Mouse (Mus musculus): ENCODE measurements at regions not wholly inside any gene's neighbourhood (a gene's known extent, or its start where the extent isn't known, plus 50 kb on each side); places are given as distances from the start of the nearest gene placed in this dataset.

GRCm38 (mm10) chr13:52155588-52156086, 309.2 kb downstream of the Gadd45g start:
- no peaks in the 10 kb centered on the region for H3K9me3 ChIP-seq (ENCODE audit: control insufficient read depth, low read length)
- no peak overlapping the region for H3K4me2 ChIP-seq (replicated peaks)
- no peaks in the 10 kb centered on the region for H3K36me3 ChIP-seq (replicated peaks; ENCODE audit: control insufficient read depth, insufficient read depth)
- peaks cover 20% of the 10 kb centered on the region for H3K4me1 ChIP-seq (replicated peaks; ENCODE audit: control insufficient read depth, insufficient read depth, low read length)
- H3K27ac ChIP-seq: no peak overlapping the region
- H3K4me3 ChIP-seq (replicated peaks; ENCODE audit: low read length): no peak overlapping the region
- ATAC-seq (ENCODE audit: low FRiP score) (no peak), DNase-seq (ENCODE audit: low spot score) (no peak)
- 80% methylated on average over 8 of the region's 8 CpGs for WGBS
- H3K9ac ChIP-seq: no peak overlapping the region
- H3K27me3 ChIP-seq (ENCODE audit: control insufficient read depth, insufficient read depth, low read length): no peaks in the 10 kb centered on the region

- Histone ChIP-seq H3K36me3 (replicated peaks; ENCODE audit: control insufficient read depth, insufficient read depth) (no peaks in the 10 kb centered on the region), H3K9me3 (ENCODE audit: control insufficient read depth, low read length) (no peaks in the 10 kb centered on the region), H3K4me2 (replicated peaks) (no peak overlapping the region), H3K4me3 (replicated peaks; ENCODE audit: low read length) (no peak overlapping the region), H3K27ac (no peak overlapping the region), H3K9ac (no peak overlapping the region), H3K4me1 (replicated peaks; ENCODE audit: control insufficient read depth, insufficient read depth, low read length) (no peaks in the 10 kb centered on the region), H3K27me3 (ENCODE audit: control insufficient read depth, insufficient read depth, low read length) (no peaks in the 10 kb centered on the region)
- no peak for DNase-seq (ENCODE audit: low spot score)
- no peak for ATAC-seq (ENCODE audit: low FRiP score)
- WGBS: 81% methylated on average over 7 of the region's 7 CpGs
These were observed 316.2 kb downstream of the Gadd45g start for GRCm38 (mm10) chr13:52162676-52163075.

GRCm38 (mm10) chr13:52165531-52165930, 319.1 kb downstream of the Gadd45g start:
- no peak for ATAC-seq (ENCODE audit: low FRiP score)
- Histone ChIP-seq H3K27me3 (ENCODE audit: control insufficient read depth, insufficient read depth, low read length) (no peaks in the 10 kb centered on the region), H3K36me3 (replicated peaks; ENCODE audit: control insufficient read depth, insufficient read depth) (no peaks in the 10 kb centered on the region), H3K9me3 (ENCODE audit: control insufficient read depth, low read length) (no peaks in the 10 kb centered on the region), H3K4me2 (replicated peaks) (no peak overlapping the region), H3K9ac (no peak overlapping the region), H3K4me3 (replicated peaks; ENCODE audit: low read length) (no peak overlapping the region), H3K27ac (no peak overlapping the region), H3K4me1 (replicated peaks; ENCODE audit: control insufficient read depth, insufficient read depth, low read length) (no peaks in the 10 kb centered on the region)
- 94% methylated on average over 1 of the region's 1 CpGs for WGBS
- DNase-seq (ENCODE audit: low spot score): no peak

DNA sequence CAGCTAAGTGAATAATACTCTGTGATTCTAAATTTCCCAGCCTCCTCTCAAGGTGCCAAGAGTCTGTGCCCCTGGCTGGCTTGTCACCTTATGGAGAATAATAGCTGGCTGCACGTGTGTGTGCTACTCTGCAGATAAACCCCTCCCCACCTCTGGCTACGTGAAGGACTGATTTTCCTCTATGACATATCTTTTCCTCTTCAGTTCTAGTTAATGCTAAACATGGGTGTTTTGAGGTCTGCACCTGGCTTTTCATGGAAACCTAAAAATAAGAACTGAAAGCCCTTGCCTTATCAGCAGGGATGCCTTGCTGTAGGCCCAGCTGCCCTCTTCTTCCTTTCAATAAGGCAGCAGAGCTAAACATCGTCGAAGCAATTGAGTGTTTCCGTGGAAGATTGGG, 321.5 kb downstream of the Gadd45g start:
- no peak overlapping the region for H3K27ac ChIP-seq
- no peak overlapping the region for H3K4me2 ChIP-seq (replicated peaks)
- no peaks in the 10 kb centered on the region for H3K4me1 ChIP-seq (replicated peaks; ENCODE audit: control insufficient read depth, insufficient read depth, low read length)
- WGBS: 77% methylated on average over 5 of the region's 5 CpGs
- no peaks in the 10 kb centered on the region for H3K27me3 ChIP-seq (ENCODE audit: control insufficient read depth, insufficient read depth, low read length)
- no peak overlapping the region for H3K9ac ChIP-seq
- DNase-seq (ENCODE audit: low spot score) (no peak), ATAC-seq (ENCODE audit: low FRiP score) (no peak)
- H3K36me3 ChIP-seq (replicated peaks; ENCODE audit: control insufficient read depth, insufficient read depth): no peaks in the 10 kb centered on the region
- no peaks in the 10 kb centered on the region for H3K9me3 ChIP-seq (ENCODE audit: control insufficient read depth, low read length)
- no peak overlapping the region for H3K4me3 ChIP-seq (replicated peaks; ENCODE audit: low read length)

DNA sequence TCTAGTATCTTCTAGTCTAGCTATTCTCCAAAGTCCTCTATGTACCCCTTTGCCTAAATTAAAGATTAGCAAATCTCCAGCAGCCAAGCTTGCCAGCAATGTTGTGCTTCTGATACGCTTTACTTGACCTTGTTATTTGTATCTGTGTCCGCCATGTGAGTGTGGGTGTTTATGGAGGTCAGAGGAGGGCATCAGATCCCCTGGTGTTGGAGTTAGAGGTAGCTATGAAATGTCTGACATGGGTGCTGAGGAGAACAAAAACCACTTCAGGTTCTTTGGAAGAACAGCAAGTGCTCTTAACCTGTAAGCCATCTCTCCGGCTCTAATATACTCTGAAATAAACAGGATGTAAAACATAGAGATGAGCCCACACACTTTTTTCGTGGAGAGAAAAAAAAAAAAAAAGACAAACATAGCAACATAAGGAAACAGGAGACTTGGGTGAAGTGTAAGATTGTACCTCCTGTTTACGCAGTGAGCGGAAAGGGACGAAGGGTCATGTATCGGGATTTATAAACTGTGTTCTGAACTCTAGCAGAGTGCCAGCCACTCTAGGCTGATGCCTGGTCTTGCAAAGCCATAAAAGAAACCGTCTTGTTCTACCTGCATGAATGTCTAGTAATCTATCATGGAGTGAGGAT, 326.3 kb downstream of the Gadd45g start:
- Histone ChIP-seq H3K9me3 (ENCODE audit: control insufficient read depth, low read length) (no peaks in the 10 kb centered on the region), H3K36me3 (replicated peaks; ENCODE audit: control insufficient read depth, insufficient read depth) (no peaks in the 10 kb centered on the region), H3K27ac (no peak overlapping the region), H3K27me3 (ENCODE audit: control insufficient read depth, insufficient read depth, low read length) (no peaks in the 10 kb centered on the region), H3K4me1 (replicated peaks; ENCODE audit: control insufficient read depth, insufficient read depth, low read length) (no peaks in the 10 kb centered on the region), H3K4me2 (replicated peaks) (no peak overlapping the region), H3K9ac (no peak overlapping the region), H3K4me3 (replicated peaks; ENCODE audit: low read length) (no peak overlapping the region)
- no peak for ATAC-seq (ENCODE audit: low FRiP score)
- no peak for DNase-seq (ENCODE audit: low spot score)
- 88% methylated on average over 9 of the region's 9 CpGs for WGBS

GRCm38 (mm10) chr13:52175665-52176064, 329.2 kb downstream of the Gadd45g start:
- no peak for ATAC-seq (ENCODE audit: low FRiP score)
- H3K4me1 ChIP-seq (replicated peaks; ENCODE audit: control insufficient read depth, insufficient read depth, low read length): no peaks in the 10 kb centered on the region

DNA sequence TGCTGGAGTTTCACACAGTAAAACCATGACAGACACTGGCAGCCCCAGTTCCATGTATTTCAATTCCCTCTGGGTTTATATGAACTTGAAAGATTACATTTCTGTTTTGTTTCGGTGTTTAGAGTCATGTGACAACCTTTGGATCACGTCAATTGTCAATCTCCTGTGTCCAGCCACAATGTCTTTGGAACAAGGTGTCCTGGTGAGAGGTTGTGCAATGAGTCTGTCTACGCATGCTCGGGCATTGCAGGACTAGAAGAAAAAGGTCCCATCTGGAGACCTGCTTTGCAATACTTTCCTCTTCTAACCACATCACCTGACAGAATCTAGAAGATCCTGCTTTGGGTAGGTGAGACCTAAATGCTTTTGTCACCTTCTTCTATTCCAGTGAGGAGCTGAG, 333.5 kb downstream of the Gadd45g start:
- 86% methylated on average over 4 of the region's 4 CpGs for WGBS
- no peak overlapping the region for H3K27ac ChIP-seq
- no peak overlapping the region for H3K4me3 ChIP-seq (replicated peaks; ENCODE audit: low read length)
- no peaks in the 10 kb centered on the region for H3K9me3 ChIP-seq (ENCODE audit: control insufficient read depth, low read length)
- H3K4me2 ChIP-seq (replicated peaks): no peak overlapping the region
- ATAC-seq (ENCODE audit: low FRiP score): no peak
- H3K4me1 ChIP-seq (replicated peaks; ENCODE audit: control insufficient read depth, insufficient read depth, low read length): no peaks in the 10 kb centered on the region
- no peaks in the 10 kb centered on the region for H3K27me3 ChIP-seq (ENCODE audit: control insufficient read depth, insufficient read depth, low read length)
- H3K36me3 ChIP-seq (replicated peaks; ENCODE audit: control insufficient read depth, insufficient read depth): no peaks in the 10 kb centered on the region
- no peak for DNase-seq (ENCODE audit: low spot score)
- no peak overlapping the region for H3K9ac ChIP-seq

More at GRCm38 (mm10) chr13:52175665-52176064, 329.2 kb downstream of the Gadd45g start:
- H3K9ac ChIP-seq: no peak overlapping the region
- no peak overlapping the region for H3K4me3 ChIP-seq (replicated peaks; ENCODE audit: low read length)
- no peak overlapping the region for H3K4me2 ChIP-seq (replicated peaks)
- no peaks in the 10 kb centered on the region for H3K9me3 ChIP-seq (ENCODE audit: control insufficient read depth, low read length)
- no peaks in the 10 kb centered on the region for H3K27me3 ChIP-seq (ENCODE audit: control insufficient read depth, insufficient read depth, low read length)
- H3K27ac ChIP-seq: no peak overlapping the region
- no peaks in the 10 kb centered on the region for H3K36me3 ChIP-seq (replicated peaks; ENCODE audit: control insufficient read depth, insufficient read depth)
- DNase-seq (ENCODE audit: low spot score): no peak
- 76% methylated on average over 2 of the region's 2 CpGs for WGBS

DNA sequence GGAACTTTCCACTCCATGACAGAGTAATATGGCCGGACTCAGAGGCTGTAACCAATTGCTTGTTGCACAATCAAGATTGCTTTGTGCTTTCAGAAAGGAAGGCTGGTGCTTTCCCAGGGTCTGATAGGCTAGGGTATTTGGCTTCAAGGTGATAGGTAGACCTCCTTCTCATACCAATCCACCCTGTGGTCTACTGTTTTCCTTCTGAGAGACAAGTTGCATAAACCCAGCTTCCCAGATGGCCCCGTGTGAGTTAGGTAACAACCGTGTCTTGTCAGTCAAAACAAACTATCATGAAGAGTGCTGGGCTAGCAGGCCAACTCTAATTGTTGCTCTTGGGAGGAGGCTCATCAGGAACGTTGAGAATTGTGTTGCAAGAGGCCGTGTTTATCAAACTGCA, 337.2 kb downstream of the Gadd45g start:
- H3K9me3 ChIP-seq (ENCODE audit: control insufficient read depth, low read length): no peaks in the 10 kb centered on the region
- H3K4me3 ChIP-seq (replicated peaks; ENCODE audit: low read length): no peak overlapping the region
- H3K27me3 ChIP-seq (ENCODE audit: control insufficient read depth, insufficient read depth, low read length): no peaks in the 10 kb centered on the region
- ATAC-seq (ENCODE audit: low FRiP score): no peak
- WGBS: 78% methylated on average over 5 of the region's 5 CpGs
- no peaks in the 10 kb centered on the region for H3K36me3 ChIP-seq (replicated peaks; ENCODE audit: control insufficient read depth, insufficient read depth)
- H3K4me2 ChIP-seq (replicated peaks): no peak overlapping the region
- no peak overlapping the region for H3K9ac ChIP-seq
- H3K27ac ChIP-seq: no peak overlapping the region
- DNase-seq (ENCODE audit: low spot score): no peak
- peaks cover 5% of the 10 kb centered on the region; the same call in 1 of the 2 replicates for H3K4me1 ChIP-seq (replicated peaks; ENCODE audit: control insufficient read depth, insufficient read depth, low read length)

DNA sequence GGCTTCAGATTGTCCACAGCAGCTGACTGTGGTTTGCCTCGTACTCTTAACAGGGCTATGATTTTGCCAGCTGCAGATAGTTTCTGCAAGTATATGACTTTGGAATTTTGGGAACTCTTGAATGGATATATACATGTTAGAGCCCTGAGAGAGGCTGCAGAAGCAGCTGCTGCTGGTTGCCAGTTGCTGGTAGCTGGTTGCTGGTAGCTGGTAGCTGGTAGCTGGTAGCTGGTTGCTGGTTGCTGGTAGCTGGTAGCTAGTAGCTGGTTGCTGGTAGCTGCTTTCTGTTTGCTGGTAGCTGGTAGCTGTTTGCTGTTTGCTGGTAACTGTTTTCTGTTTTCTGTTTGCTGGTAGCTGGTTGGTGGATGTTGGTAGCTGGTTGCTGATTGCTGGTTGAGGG, 339.1 kb downstream of the Gadd45g start:
- DNase-seq (ENCODE audit: low spot score) (no peak), ATAC-seq (ENCODE audit: low FRiP score) (no peak)
- no peak overlapping the region for H3K4me2 ChIP-seq (replicated peaks)
- no peaks in the 10 kb centered on the region for H3K27me3 ChIP-seq (ENCODE audit: control insufficient read depth, insufficient read depth, low read length)
- no peaks in the 10 kb centered on the region for H3K36me3 ChIP-seq (replicated peaks; ENCODE audit: control insufficient read depth, insufficient read depth)
- no peak overlapping the region for H3K9ac ChIP-seq
- peaks cover 7% of the 10 kb centered on the region; the same call in 1 of the 2 replicates for H3K4me1 ChIP-seq (replicated peaks; ENCODE audit: control insufficient read depth, insufficient read depth, low read length)
- H3K9me3 ChIP-seq (ENCODE audit: control insufficient read depth, low read length): no peaks in the 10 kb centered on the region
- H3K27ac ChIP-seq: no peak overlapping the region
- 90% methylated on average over 1 of the region's 1 CpGs for WGBS
- H3K4me3 ChIP-seq (replicated peaks; ENCODE audit: low read length): no peak overlapping the region
